Mouse (Mus musculus) kidney, embryonic 15.5 days (tissue): Measurements from ENCODE around the gene Zfhx2. TPM values are rescaled to one million over a fixed set of nuclear protein-coding genes. Genes with fewer than 3 reads are reported as not detected.

Source experiments
- ATAC-seq: fragments of 200-750 bp; cut with Nextera tagmentation; replicated peaks from 2 replicates; pipeline ENCODE4 v1.8.0; 2017; ENCODE audit warnings: moderate TSS enrichment; ENCODE audit not compliant: low FRiP score
- H3K27ac ChIP-seq: fragments of 300-500 bp; sonication (generic); 2 replicates; pipeline ENCODE4 v1.5.1; 2015; ENCODE audit warnings: mild to moderate bottlenecking, inconsistent platforms
- H3K27me3 ChIP-seq: fragments of 300-500 bp; sonication (generic); 2 replicates; pipeline ENCODE4 v1.6.1; 2015; ENCODE audit warnings: inconsistent platforms
- H3K36me3 ChIP-seq: fragments of 300-500 bp; sonication (generic); 2 replicates; pipeline ENCODE4 v1.6.1; 2015; ENCODE audit warnings: inconsistent platforms
- H3K4me1 ChIP-seq: fragments of 300-500 bp; sonication (generic); 2 replicates; pipeline ENCODE4 v1.6.1; 2015; ENCODE audit warnings: inconsistent platforms
- H3K4me2 ChIP-seq: fragments of 300-500 bp; sonication (generic); 2 replicates; pipeline ENCODE4 v1.6.1; 2015; ENCODE audit warnings: moderate library complexity, mild to moderate bottlenecking, inconsistent platforms
- H3K4me3 ChIP-seq: fragments of 300-500 bp; sonication (generic); replicated peaks from 2 replicates; pipeline ENCODE4 v1.5.1; 2015; ENCODE audit warnings: mild to moderate bottlenecking, inconsistent platforms
- H3K9ac ChIP-seq: fragments of 300-500 bp; sonication (generic); 2 replicates; pipeline ENCODE4 v1.6.1; 2015; ENCODE audit warnings: mild to moderate bottlenecking, inconsistent platforms
- H3K9me3 ChIP-seq: fragments of 300-500 bp; sonication (generic); replicated peaks from 2 replicates; pipeline ENCODE4 v1.6.1; 2016; ENCODE audit warnings: inconsistent platforms
- WGBS: fragments of 180-500 bp; shearing (Covaris S2); methylation state at CpG from one replicate; pipeline ENCODE4 v1.1.7; 2015; ENCODE audit warnings: mixed read lengths; 5-methylcytosine and 5-hydroxymethylcytosine counted together
- polyA plus RNA-seq: library from polyadenylated mRNA; unstranded; fragments of >200 nt; fragmentation: Nextera tagmentation; extraction: Ambion mirVana; gene quantifications from 2 replicates; pipeline ENCODE4 v1.2.1, GENCODE M21; 2015

Zfhx2 gene
- polyA plus RNA-seq, 1 experiment from 2014 or later: 6.5 TPM

DNA sequence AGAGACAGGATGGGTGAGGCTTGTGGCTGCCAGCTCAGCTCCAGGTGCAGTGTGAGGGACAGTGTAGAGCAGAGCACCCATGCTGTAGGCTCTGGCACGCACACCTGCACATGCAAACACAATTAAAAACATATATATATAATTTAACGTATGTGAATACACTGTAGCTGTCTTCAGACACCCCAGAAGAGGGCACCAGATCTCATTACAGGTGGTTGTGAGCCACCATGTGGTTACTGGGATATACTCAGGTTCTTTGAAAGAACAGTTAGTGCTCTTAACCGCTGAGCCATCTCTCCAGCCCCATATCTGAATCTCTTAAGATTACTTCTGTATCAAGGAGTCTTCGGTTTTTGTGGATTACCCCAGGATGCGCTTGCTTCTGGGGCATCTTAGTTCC is 66.6 kb downstream of the Zfhx2 start:
- Histone ChIP-seq H3K9me3 (no peaks in the 10 kb centered on the region), H3K4me2 (no peak overlapping the region), H3K9ac (no peak overlapping the region), H3K4me1 (peaks cover 18% of the 10 kb centered on the region), H3K36me3 (peaks cover 54% of the 10 kb centered on the region), H3K27me3 (no peaks in the 10 kb centered on the region), H3K4me3 (no peak overlapping the region), H3K27ac (no peak overlapping the region)
- 0 out of 2 replicates have a peak, but pooled peaks have one; percentile 4 for ATAC-seq
- 80% methylated on average over 5 of the region's 5 CpGs for WGBS

DNA sequence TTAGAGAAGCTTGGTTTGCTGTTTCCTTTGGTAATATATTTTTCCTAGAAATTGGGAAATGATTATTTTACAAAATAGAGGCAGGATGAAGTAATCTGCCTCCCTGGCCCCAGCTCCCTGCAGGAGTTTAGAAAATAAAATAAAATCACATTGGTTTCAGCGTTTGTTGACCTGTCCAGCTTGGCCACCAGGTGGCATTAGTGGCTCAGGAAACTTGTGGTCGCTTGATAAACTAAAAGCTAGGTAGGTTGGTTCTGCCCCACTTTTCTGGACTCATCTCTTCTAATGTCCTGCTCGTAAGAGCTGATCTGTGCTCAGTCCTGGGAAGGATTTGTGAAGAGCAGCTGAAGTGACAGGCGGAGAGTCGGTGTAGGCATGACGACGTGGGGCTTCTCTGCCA is 67.9 kb downstream of the Zfhx2 start:
- no peak overlapping the region for H3K9ac ChIP-seq
- no peak overlapping the region for H3K4me2 ChIP-seq
- WGBS: 61% methylated on average over 7 of the region's 7 CpGs
- peaks cover 62% of the 10 kb centered on the region for H3K36me3 ChIP-seq
- H3K27me3 ChIP-seq: no peaks in the 10 kb centered on the region
- H3K27ac ChIP-seq: no peak overlapping the region
- no peaks in the 10 kb centered on the region for H3K9me3 ChIP-seq
- ATAC-seq: no peak
- peaks cover 18% of the 10 kb centered on the region for H3K4me1 ChIP-seq
- no peak overlapping the region for H3K4me3 ChIP-seq

DNA sequence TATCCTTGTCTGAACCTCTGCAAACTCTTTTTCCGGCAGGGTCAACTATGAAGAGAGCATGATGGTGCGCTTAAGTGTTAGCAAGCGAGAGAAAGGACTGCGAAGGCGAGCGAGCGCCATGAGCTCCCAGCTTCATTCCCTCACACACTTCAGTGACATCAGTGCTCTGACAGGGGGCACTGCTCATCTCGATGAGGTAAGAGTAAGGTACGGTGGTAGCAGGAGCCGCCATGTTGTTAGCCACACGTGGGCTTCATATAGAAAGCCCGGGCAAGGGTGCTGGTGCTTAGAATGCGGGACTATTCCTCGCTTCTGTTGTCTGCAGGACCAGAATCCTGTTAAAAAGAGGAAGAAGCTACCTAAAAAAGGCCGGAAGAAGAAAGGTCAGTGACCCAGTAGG is 69.1 kb downstream of the Zfhx2 start:
- no peak overlapping the region for H3K9ac ChIP-seq
- H3K4me3 ChIP-seq: no peak overlapping the region
- no peak overlapping the region for H3K27ac ChIP-seq
- peaks cover 70% of the 10 kb centered on the region for H3K36me3 ChIP-seq
- 88% methylated on average over 15 of the region's 15 CpGs for WGBS
- H3K4me1 ChIP-seq: peaks cover 8% of the 10 kb centered on the region; the same call in 1 of the 2 replicates
- no peak overlapping the region for H3K4me2 ChIP-seq
- no peaks in the 10 kb centered on the region for H3K9me3 ChIP-seq
- no peaks in the 10 kb centered on the region for H3K27me3 ChIP-seq
- no peak for ATAC-seq

DNA sequence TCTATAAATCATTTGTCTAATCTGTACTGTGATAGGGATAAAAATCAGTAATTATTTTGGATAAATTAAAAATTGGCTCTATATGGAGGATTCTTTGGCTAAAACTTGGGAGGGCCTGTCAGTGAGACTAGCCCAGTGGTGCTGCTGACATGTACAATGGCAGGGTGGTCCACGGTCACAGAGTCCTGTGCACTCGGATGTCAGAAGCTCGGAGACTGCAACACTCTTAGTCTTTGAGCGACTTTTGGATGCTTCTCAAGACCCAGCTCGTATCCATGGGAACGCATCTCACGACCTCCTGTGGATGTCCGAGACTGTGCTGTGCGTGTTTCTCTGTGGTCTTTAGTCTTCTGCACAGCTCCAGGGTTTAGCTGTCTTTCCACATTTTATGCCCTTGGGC is 71.7 kb downstream of the Zfhx2 start:
- WGBS: 88% methylated on average over 9 of the region's 9 CpGs
- no peak overlapping the region for H3K4me2 ChIP-seq
- 0 out of 2 replicates have a peak, but pooled peaks cover 3% of the 10 kb centered on the region for H3K4me1 ChIP-seq
- H3K27me3 ChIP-seq: no peaks in the 10 kb centered on the region
- no peaks in the 10 kb centered on the region for H3K9me3 ChIP-seq
- no peak overlapping the region for H3K4me3 ChIP-seq
- no peak overlapping the region for H3K27ac ChIP-seq
- no peak for ATAC-seq
- peaks cover 75% of the 10 kb centered on the region for H3K36me3 ChIP-seq
- no peak overlapping the region for H3K9ac ChIP-seq

DNA sequence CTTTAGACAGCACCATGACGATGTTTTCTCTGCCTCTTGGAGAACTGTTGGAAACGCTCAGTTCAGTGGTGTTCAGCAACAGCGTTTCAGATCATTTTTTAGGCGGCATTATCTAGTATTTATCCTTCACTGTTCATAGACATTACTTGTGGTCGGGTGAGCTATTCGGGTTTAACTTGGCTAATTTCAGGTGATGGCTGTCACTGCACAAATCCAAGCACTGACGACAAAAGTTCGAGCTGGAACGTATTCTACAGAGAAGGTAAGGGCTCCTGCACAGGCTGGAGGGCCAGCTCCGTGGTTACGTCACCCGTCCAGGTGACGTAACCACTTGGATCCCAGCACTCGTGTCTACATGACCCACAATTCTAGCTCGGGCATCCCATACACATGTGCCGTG is 75.2 kb downstream of the Zfhx2 start:
- 92% methylated on average over 16 of the region's 16 CpGs for WGBS
- Histone ChIP-seq H3K27me3 (no peaks in the 10 kb centered on the region), H3K36me3 (peaks cover 41% of the 10 kb centered on the region), H3K9ac (no peak overlapping the region), H3K4me1 (peaks cover 3% of the 10 kb centered on the region; the same call in 1 of the 2 replicates), H3K9me3 (no peaks in the 10 kb centered on the region), H3K4me2 (no peak overlapping the region), H3K4me3 (no peak overlapping the region), H3K27ac (no peak overlapping the region)
- no peak for ATAC-seq

DNA sequence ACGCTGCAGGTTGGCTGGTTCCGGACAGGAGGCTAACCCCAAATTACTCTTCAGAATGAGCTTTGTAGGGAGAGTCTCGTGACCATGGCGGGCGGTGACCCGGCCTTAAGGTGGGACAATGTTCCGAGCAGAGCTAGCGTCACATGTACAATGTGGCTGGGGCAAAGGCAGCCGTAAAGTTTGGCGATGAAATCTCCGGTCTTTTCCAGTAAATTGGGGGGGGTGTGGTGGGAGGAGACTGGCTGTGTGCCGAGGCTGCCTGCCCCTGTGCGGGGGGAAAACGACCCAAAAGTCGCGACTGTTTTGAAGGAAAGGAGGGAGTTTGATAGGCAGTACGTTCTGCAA is 76.4 kb downstream of the Zfhx2 start:
- Histone ChIP-seq H3K4me2 (peak overlapping the region; percentile 74), H3K27ac (peak overlapping the region; percentile 90), H3K9ac (peak overlapping the region; percentile 77), H3K4me3 (peak overlapping the region; percentile 89), H3K9me3 (no peaks in the 10 kb centered on the region), H3K4me1 (peaks cover 3% of the 10 kb centered on the region; the same call in 1 of the 2 replicates), H3K27me3 (no peaks in the 10 kb centered on the region), H3K36me3 (peaks cover 29% of the 10 kb centered on the region)
- under 1% methylated on average over 17 of the region's 17 CpGs for WGBS
- ATAC-seq: peak; percentile 49; the same call in 1 of the 2 replicates

DNA sequence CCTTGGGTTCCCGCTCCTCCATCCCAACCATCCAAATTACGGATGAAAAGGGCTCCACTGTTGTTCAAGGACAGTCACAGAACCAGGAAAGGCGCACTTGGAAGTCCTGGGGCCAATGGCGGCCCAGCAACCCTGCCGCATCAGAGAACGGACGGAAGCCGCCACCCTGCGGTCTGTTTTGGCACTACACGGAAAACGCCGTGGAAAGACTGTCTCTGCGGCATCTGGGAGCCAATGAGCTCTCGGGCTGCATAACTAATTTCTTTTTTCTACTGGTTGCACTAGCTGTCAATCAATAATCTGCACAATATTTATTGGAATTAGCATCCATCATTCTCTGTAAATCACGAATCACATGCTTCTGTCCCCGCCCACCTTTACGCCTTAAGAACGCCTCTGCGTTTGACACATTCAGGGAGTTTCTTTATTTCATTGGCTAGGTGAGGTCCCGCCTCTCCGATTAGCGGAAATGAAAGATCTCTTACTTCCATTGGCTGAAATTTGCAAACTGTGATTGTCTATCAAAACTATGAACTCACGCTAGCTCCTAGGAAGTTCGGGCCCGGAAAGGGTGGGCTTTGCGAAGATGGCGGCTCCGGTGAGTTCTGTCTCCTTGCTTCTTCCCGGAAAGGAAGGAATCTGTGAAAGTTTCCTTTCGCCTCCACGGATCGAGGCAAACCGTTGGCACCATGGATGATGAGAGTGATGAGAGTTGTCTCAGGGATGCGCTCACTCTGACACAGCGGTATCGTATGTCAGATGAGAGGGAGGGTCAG is 76.9 kb downstream of the Zfhx2 start, which contains the start of gene Ngdn:
Ngdn (plus strand) TSS at position 464 of the 776 bp plus-strand sequence.
- Histone ChIP-seq H3K4me2 (peak within 1 kb of the TSS; percentile 84), H3K9me3 (no peaks in the 10 kb centered on the region), H3K27me3 (no peaks in the 10 kb centered on the region), H3K4me1 (peaks cover 3% of the 10 kb centered on the region; the same call in 1 of the 2 replicates), H3K4me3 (peak within 1 kb of the TSS; percentile 89), H3K27ac (peak within 1 kb of the TSS; percentile 96), H3K9ac (peak within 1 kb of the TSS; percentile 77), H3K36me3 (peaks cover 24% of the 10 kb centered on the region)
- under 1% methylated on average over 36 of the region's 36 CpGs for WGBS
- ATAC-seq: peak; percentile 97

DNA sequence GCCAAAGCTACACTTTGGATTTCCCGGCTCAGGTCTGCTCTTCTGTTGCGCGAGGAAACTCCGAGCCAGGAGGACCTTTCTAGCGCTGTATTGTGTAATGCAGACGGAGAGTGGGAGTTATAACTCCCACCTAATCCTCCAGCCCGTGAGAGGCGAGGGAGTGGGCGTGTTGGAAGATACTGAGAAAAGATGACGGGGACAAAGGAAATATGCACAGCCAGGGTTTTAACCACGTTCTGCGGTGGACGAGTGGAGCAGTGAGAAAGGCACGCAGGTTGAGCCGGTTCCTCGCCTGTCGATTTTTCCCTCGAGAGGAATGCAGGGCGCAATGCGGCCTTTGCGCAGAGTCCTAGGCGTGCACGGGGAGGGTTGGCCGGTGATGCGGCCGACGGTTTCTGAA is 77.5 kb downstream of the Zfhx2 start:
- ATAC-seq: peak; percentile 22
- H3K4me3 ChIP-seq: peak overlapping the region; percentile 89
- under 1% methylated on average over 27 of the region's 27 CpGs for WGBS

DNA sequence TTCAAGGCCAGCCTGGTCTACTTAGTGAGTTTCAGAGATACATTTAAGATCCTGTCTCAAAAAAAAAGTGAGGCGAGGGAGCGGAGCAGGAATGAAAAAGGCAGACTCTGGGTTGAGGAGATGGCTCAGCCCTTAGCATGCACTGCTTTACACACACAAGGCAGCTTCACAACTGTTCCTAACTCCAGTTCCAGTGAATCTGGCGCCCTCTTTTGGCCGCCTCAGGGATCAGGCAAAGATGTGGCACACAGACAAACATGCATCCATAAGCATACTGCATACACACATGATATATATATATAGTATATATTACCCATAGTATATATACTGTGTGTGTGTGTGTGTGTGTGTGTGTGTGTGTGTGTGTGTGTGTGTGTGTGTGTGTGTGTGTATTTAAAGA is 81.0 kb downstream of the Zfhx2 start:
- 64% methylated on average over 4 of the region's 4 CpGs for WGBS
- Histone ChIP-seq H3K27me3 (no peaks in the 10 kb centered on the region), H3K36me3 (no peaks in the 10 kb centered on the region), H3K27ac (no peak overlapping the region), H3K4me2 (no peak overlapping the region), H3K9ac (no peak overlapping the region), H3K4me1 (peaks cover 3% of the 10 kb centered on the region; the same call in 1 of the 2 replicates), H3K4me3 (no peak overlapping the region), H3K9me3 (no peaks in the 10 kb centered on the region)
- ATAC-seq: no peak

More for the DNA sequence above, 77.5 kb downstream of the Zfhx2 start:
- Histone ChIP-seq H3K4me1 (peaks cover 3% of the 10 kb centered on the region; the same call in 1 of the 2 replicates), H3K27me3 (no peaks in the 10 kb centered on the region), H3K9me3 (no peaks in the 10 kb centered on the region), H3K9ac (peak overlapping the region; percentile 66), H3K27ac (peak overlapping the region; percentile 96), H3K36me3 (peaks cover 21% of the 10 kb centered on the region), H3K4me2 (peak overlapping the region; percentile 84)

Other genes starting within 250 kb of the Zfhx2 start
- gene Homez, start 221.4 kb downstream of the Zfhx2 start, polyA plus RNA-seq: 18.0 and 18.3 TPM in 2 replicates
- gene Ppp1r3e, start 214.8 kb downstream of the Zfhx2 start, polyA plus RNA-seq: 1.9 and 2.2 TPM in 2 replicates
- 4.0 and 4.7 TPM in 2 replicates for gene Bcl2l2, start 208.9 kb downstream of the Zfhx2 start, polyA plus RNA-seq
- 0.14 and 0.75 TPM in 2 replicates for gene Gm20521, start 208.9 kb downstream of the Zfhx2 start, polyA plus RNA-seq
- gene Pabpn1, start 199.8 kb downstream of the Zfhx2 start, polyA plus RNA-seq: 144 and 157 TPM in 2 replicates
- 47.6 and 53.8 TPM in 2 replicates for gene Slc22a17, start 179.2 kb downstream of the Zfhx2 start, polyA plus RNA-seq
- 29.1 and 32.1 TPM in 2 replicates for gene Efs, start 166.2 kb downstream of the Zfhx2 start, polyA plus RNA-seq
- gene Il25, start 159.6 kb downstream of the Zfhx2 start, polyA plus RNA-seq: not detected in 2 replicates
- 0.96 and 2.0 TPM in 2 replicates for gene Cmtm5, start 156.1 kb downstream of the Zfhx2 start, polyA plus RNA-seq
- 1.6 TPM in 2 replicates for gene Myh6, start 125.4 kb downstream of the Zfhx2 start, polyA plus RNA-seq
- not detected in 2 replicates for gene Gm17428, start 115.4 kb downstream of the Zfhx2 start, polyA plus RNA-seq
- 4.4 and 6.3 TPM in 2 replicates for gene Myh7, start 97.7 kb downstream of the Zfhx2 start, polyA plus RNA-seq
- 79.5 and 85.4 TPM in 2 replicates for gene Ngdn, start 76.9 kb downstream of the Zfhx2 start, polyA plus RNA-seq
- gene Thtpa, start 2.5 kb upstream of the Zfhx2 start, polyA plus RNA-seq: 21.0 and 21.5 TPM in 2 replicates
- gene Ap1g2, start 14.3 kb upstream of the Zfhx2 start, polyA plus RNA-seq: 15.9 and 18.9 TPM in 2 replicates
- 0.59 and 1.2 TPM in 2 replicates for gene Jph4, start 24.6 kb upstream of the Zfhx2 start, polyA plus RNA-seq
- 0.23 TPM in 1 of 2 replicates, not detected in the other for gene Dhrs2, start 129.7 kb upstream of the Zfhx2 start, polyA plus RNA-seq